Mouse (Mus musculus): Measurements from ENCODE around the gene Golm1. TPM values are rescaled to one million over a fixed set of nuclear protein-coding genes. Genes with fewer than 3 reads are reported as not detected.
"Not testable (repeated sequence)": the region's sequence is repeated elsewhere in the genome, so short reads cannot be mapped to it uniquely, and the experiment has no call there.

Gene Golm1
- polyA plus RNA-seq (2014; fragmentation: Nextera tagmentation; extraction: Ambion mirVana): 179 TPM in 2 replicates

DNA sequence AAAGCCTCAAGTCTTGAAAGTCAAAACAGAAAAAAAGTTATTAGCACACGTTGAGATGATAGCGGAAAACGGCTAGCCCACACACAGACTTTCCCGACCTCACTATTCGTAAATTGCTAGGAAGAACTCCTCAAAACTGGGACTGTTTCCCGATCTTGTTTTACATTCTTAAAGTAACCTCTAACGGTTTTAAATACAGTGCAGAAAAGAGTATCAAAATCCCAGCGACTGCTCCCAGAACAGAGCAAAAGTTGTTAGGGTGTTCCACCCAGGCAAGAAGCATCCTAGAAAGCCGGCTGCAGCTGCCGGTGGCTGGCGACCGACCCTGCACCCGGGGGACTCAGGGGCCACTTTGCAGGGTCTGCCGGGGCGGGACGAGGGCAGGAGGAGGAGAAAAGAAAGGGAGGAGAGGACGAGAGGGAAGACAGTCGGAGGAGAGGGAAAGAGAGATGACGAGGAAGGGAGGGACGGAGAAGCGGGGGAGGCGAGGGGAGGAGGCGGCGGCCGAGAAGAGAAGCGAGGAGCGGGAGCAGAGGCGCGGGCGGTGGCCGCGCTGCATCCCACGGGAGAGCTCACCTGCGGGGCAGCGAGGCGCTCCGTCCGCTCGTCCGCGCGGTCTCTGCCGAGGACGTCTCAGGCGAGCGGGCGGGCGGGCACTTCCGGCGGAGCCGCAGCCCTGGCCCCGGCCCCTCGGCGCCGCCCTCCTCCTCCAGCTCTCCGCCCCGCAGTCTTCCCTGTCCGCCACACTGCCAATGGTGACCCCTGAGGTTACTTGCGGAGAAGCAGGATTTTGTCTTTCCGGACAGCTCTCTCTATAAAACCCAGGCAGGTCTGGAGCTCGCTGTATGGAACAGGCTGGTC lies at the start of gene Golm1:
Gene Golm1, minus strand, starts transcription at position 661 of the 861 bp plus-strand sequence.
- Histone ChIP-seq H3K9me3 (ENCODE audit: control insufficient read depth, low read length) (no peaks in the 10 kb centered on the region), H3K36me3 (ENCODE audit: control insufficient read depth, insufficient read depth, low read length) (no peaks in the 10 kb centered on the region), H3K27ac (ENCODE audit: low read depth, low read length) (peak within 1 kb of the TSS; percentile 84), H3K9ac (ENCODE audit: low read length) (peak within 1 kb of the TSS; percentile 96), H3K4me3 (ENCODE audit: low read depth, low read length) (peak within 1 kb of the TSS; percentile 77), H3K27me3 (ENCODE audit: control insufficient read depth, insufficient read depth, low read length) (no peaks in the 10 kb centered on the region), H3K4me2 (peak within 1 kb of the TSS; percentile 73), H3K4me1 (ENCODE audit: control insufficient read depth, insufficient read depth, low read length) (peaks cover 15% of the 10 kb centered on the region)
- WGBS: under 1% methylated on average over 52 of the region's 61 CpGs
- peak; percentile 97 for DNase-seq (ENCODE audit: low spot score, missing footprints)
- ATAC-seq (ENCODE audit: low FRiP score): peak; percentile 93

DNA sequence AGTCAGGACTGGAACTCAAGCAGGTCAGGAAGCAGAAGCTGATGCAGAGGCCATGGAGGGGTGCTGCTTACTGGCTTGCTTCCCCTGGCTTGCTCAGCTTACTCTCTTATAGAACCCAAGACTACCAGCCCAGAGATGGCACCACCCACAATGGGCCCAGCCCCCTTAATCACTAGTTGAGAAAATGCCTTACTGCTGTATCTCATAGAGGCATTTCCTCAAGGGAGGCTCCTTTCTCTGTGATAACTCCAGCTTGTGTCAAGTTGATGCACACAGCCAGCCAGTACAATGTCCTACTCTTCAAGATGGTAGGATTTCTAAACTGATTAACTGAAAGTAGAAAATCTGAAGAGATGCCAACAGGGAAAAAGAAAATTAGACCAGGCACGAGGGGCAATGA lies 46.5 kb upstream of the Golm1 start:
- not testable (repeated sequence) for H3K9ac ChIP-seq (ENCODE audit: low read length); H3K9me3 ChIP-seq (ENCODE audit: control insufficient read depth, low read length); H3K27me3 ChIP-seq (ENCODE audit: control insufficient read depth, insufficient read depth, low read length); H3K4me2 ChIP-seq; DNase-seq (ENCODE audit: low spot score, missing footprints); H3K36me3 ChIP-seq (ENCODE audit: control insufficient read depth, insufficient read depth, low read length); H3K4me1 ChIP-seq (ENCODE audit: control insufficient read depth, insufficient read depth, low read length); ATAC-seq (ENCODE audit: low FRiP score); H3K27ac ChIP-seq (ENCODE audit: low read depth, low read length); H3K4me3 ChIP-seq (ENCODE audit: low read depth, low read length)
- WGBS: 89% methylated on average over 1 of the region's 1 CpGs

DNA sequence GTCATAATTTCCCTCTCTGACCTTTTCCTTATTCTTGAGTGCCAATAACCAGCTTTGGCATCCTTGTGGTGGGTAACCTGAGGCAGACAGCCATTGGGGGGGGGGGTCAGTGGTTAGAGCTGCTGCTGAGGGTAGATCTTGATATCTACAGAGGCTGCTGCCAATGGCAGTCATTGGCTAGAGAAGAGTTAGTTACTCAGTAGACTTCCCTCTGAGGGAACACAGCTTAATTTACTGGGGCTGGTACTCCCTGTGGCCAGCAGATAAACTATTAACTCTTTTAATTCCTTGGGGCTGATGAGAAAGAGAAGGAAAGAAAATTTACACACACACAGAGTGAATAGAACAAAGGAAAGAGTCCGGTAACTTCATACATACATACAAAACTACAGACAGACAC lies 43.9 kb upstream of the Golm1 start:
- no peak overlapping the region for H3K9ac ChIP-seq (ENCODE audit: low read length)
- no peaks in the 10 kb centered on the region for H3K27me3 ChIP-seq (ENCODE audit: control insufficient read depth, insufficient read depth, low read length)
- H3K36me3 ChIP-seq (ENCODE audit: control insufficient read depth, insufficient read depth, low read length): no peaks in the 10 kb centered on the region
- H3K27ac ChIP-seq (ENCODE audit: low read depth, low read length): no peak overlapping the region
- no peak for ATAC-seq (ENCODE audit: low FRiP score)
- no peaks in the 10 kb centered on the region for H3K9me3 ChIP-seq (ENCODE audit: control insufficient read depth, low read length)
- H3K4me3 ChIP-seq (ENCODE audit: low read depth, low read length): no peak overlapping the region
- WGBS: 89% methylated on average over 1 of the region's 1 CpGs
- H3K4me1 ChIP-seq (ENCODE audit: control insufficient read depth, insufficient read depth, low read length): no peaks in the 10 kb centered on the region
- peak; percentile 74 for DNase-seq (ENCODE audit: low spot score, missing footprints)
- H3K4me2 ChIP-seq: no peak overlapping the region

DNA sequence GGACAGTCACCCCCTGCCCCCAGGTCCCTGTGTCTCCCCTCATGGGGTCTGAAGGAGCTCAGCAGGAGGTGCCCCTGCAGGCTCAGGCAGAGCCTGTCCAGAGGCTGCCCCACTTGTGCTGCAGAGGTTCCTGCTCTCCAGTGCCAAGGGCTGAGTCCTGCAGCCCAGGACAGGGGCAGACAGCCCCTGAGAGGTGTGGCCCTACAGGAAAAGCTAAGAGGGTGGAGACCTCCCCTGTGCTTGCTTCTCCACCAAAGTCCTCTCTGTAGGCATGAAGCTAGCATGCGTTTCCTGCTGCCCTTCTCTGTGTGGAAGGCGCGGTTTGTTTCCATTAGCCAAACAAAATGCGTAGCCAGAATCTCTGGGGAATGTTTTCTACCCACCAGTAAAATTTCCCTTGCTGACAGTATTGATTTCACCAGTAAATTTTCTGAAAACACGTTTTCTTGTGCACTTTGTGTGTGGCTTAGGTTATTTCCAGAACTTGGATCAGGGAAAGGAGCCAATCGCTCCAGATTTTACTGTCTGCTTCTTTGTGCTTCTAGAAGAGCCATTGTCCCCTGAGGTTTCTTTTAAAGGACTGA lies 43.3 kb upstream of the Golm1 start:
- ATAC-seq (ENCODE audit: low FRiP score); H3K27me3 ChIP-seq (ENCODE audit: control insufficient read depth, insufficient read depth, low read length); H3K36me3 ChIP-seq (ENCODE audit: control insufficient read depth, insufficient read depth, low read length): not testable (repeated sequence)

DNA sequence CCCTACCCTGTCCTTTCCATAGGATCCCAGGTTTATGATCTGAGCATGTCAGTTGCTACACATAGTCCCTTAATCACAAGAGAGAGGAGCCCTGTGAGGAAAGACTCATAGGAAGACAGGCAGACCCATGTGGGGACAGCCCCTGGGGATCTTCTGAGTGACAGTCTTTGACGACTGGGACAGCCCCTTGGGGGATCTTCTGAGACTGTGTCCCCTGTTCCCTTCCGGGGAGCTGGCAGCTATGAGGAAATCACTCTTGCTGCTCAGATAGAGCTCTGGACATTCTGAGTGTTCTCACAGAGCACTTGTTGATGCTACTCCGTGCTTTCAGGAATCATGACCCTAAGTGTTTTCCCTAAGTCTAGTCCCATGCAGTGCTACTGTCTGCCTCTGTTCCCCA lies 38.1 kb upstream of the Golm1 start:
- Histone ChIP-seq H3K4me1 (ENCODE audit: control insufficient read depth, insufficient read depth, low read length) (no peaks in the 10 kb centered on the region), H3K4me2 (no peak overlapping the region), H3K9me3 (ENCODE audit: control insufficient read depth, low read length) (no peaks in the 10 kb centered on the region), H3K4me3 (ENCODE audit: low read depth, low read length) (no peak overlapping the region), H3K36me3 (ENCODE audit: control insufficient read depth, insufficient read depth, low read length) (no peaks in the 10 kb centered on the region), H3K27ac (ENCODE audit: low read depth, low read length) (no peak overlapping the region), H3K9ac (ENCODE audit: low read length) (no peak overlapping the region), H3K27me3 (ENCODE audit: control insufficient read depth, insufficient read depth, low read length) (no peaks in the 10 kb centered on the region)
- ATAC-seq (ENCODE audit: low FRiP score) (no peak), DNase-seq (ENCODE audit: low spot score, missing footprints) (no peak)
- 41% methylated on average over 3 of the region's 3 CpGs for whole genome bisulfite sequencing

More for the DNA sequence above, 43.3 kb upstream of the Golm1 start:
- 40% methylated on average over 6 of the region's 6 CpGs for WGBS
- not testable (repeated sequence) for H3K9me3 ChIP-seq (ENCODE audit: control insufficient read depth, low read length); H3K4me2 ChIP-seq; H3K4me3 ChIP-seq (ENCODE audit: low read depth, low read length); H3K9ac ChIP-seq (ENCODE audit: low read length); H3K27ac ChIP-seq (ENCODE audit: low read depth, low read length); H3K4me1 ChIP-seq (ENCODE audit: control insufficient read depth, insufficient read depth, low read length)
- peak; percentile 81 for DNase-seq (ENCODE audit: low spot score, missing footprints)

GRCm38 (mm10) chr13:59711984-59712383 lies 36.4 kb upstream of the Golm1 start, which contains the start of gene Spata31d1b:
Spata31d1b (plus strand) TSS chr13:59712284.
- H3K27ac ChIP-seq (ENCODE audit: low read depth, low read length); H3K4me2 ChIP-seq; DNase-seq (ENCODE audit: low spot score, missing footprints); H3K9me3 ChIP-seq (ENCODE audit: control insufficient read depth, low read length); H3K27me3 ChIP-seq (ENCODE audit: control insufficient read depth, insufficient read depth, low read length); H3K4me3 ChIP-seq (ENCODE audit: low read depth, low read length); H3K9ac ChIP-seq (ENCODE audit: low read length); ATAC-seq (ENCODE audit: low FRiP score); H3K4me1 ChIP-seq (ENCODE audit: control insufficient read depth, insufficient read depth, low read length); H3K36me3 ChIP-seq (ENCODE audit: control insufficient read depth, insufficient read depth, low read length): not testable (repeated sequence)
- WGBS: 76% methylated on average over 3 of the region's 3 CpGs

DNA sequence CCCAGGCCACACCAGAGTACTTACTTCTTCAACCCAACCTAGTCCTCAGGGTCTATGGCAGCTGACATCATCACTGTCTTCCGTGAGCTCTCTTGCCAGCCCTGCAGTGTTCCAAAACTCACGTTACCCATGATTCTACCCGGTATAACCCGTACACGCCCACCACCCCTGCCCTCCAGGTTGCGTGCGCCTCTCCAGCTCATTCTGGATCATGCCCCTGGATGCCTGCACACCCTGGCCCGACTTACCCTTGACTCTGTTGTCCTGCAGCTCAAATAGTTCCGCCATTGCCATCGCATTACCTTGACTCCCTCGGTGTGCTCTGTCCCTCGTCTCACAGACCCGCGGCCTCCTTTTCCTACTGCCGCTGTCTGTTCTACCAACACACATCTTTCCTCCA lies 34.6 kb upstream of the Golm1 start, which contains the start of gene Spata31d1a:
Gene Spata31d1a, minus strand, starts transcription at position 101 of the 400 bp plus-strand sequence.
- WGBS: 93% methylated on average over 15 of the region's 15 CpGs
- peak; percentile 84 for DNase-seq (ENCODE audit: low spot score, missing footprints)
- Histone ChIP-seq H3K4me3 (ENCODE audit: low read depth, low read length) (no peak within 1 kb of the TSS), H3K4me1 (ENCODE audit: control insufficient read depth, insufficient read depth, low read length) (no peaks in the 10 kb centered on the region), H3K36me3 (ENCODE audit: control insufficient read depth, insufficient read depth, low read length) (no peaks in the 10 kb centered on the region), H3K4me2 (no peak within 1 kb of the TSS), H3K9me3 (ENCODE audit: control insufficient read depth, low read length) (no peaks in the 10 kb centered on the region), H3K27ac (ENCODE audit: low read depth, low read length) (no peak within 1 kb of the TSS), H3K27me3 (ENCODE audit: control insufficient read depth, insufficient read depth, low read length) (no peaks in the 10 kb centered on the region), H3K9ac (ENCODE audit: low read length) (no peak within 1 kb of the TSS)
- ATAC-seq (ENCODE audit: low FRiP score): no peak

GRCm38 (mm10) chr13:59704562-59704961 lies 29.0 kb upstream of the Golm1 start:
- no peak for ATAC-seq (ENCODE audit: low FRiP score)
- Histone ChIP-seq H3K9ac (ENCODE audit: low read length) (no peak overlapping the region), H3K27me3 (ENCODE audit: control insufficient read depth, insufficient read depth, low read length) (no peaks in the 10 kb centered on the region), H3K36me3 (ENCODE audit: control insufficient read depth, insufficient read depth, low read length) (no peaks in the 10 kb centered on the region), H3K27ac (ENCODE audit: low read depth, low read length) (no peak overlapping the region), H3K4me1 (ENCODE audit: control insufficient read depth, insufficient read depth, low read length) (no peaks in the 10 kb centered on the region), H3K4me2 (no peak overlapping the region), H3K9me3 (ENCODE audit: control insufficient read depth, low read length) (no peaks in the 10 kb centered on the region), H3K4me3 (ENCODE audit: low read depth, low read length) (no peak overlapping the region)
- WGBS: 66% methylated on average over 12 of the region's 12 CpGs
- no peak for DNase-seq (ENCODE audit: low spot score, missing footprints)

DNA sequence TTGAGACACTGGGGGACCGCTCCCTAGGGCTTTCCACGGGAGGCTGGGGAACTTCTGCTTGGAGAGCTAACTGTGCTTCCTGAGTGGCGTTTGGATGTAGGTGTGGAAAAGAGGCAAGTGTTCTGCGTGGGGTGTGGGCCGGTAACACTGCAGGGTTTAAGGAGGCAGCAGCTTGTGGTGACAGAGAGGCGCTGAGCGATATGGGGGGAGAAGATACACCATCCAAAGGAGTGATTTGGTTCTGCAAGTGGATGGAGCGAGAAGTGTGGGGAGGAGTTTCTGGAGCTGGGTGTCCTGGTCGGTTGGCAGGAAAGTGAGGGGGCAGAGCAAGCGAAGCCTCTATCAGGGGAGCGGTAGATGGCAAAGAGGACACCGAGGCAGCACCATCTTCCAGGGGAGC lies 27.9 kb upstream of the Golm1 start:
- 84% methylated on average over 12 of the region's 12 CpGs for WGBS
- Histone ChIP-seq H3K9ac (ENCODE audit: low read length) (no peak overlapping the region), H3K4me1 (ENCODE audit: control insufficient read depth, insufficient read depth, low read length) (no peaks in the 10 kb centered on the region), H3K27me3 (ENCODE audit: control insufficient read depth, insufficient read depth, low read length) (no peaks in the 10 kb centered on the region), H3K4me3 (ENCODE audit: low read depth, low read length) (no peak overlapping the region), H3K9me3 (ENCODE audit: control insufficient read depth, low read length) (no peaks in the 10 kb centered on the region), H3K36me3 (ENCODE audit: control insufficient read depth, insufficient read depth, low read length) (no peaks in the 10 kb centered on the region), H3K4me2 (no peak overlapping the region), H3K27ac (ENCODE audit: low read depth, low read length) (no peak overlapping the region)
- no peak for ATAC-seq (ENCODE audit: low FRiP score)
- DNase-seq (ENCODE audit: low spot score, missing footprints): no peak

All from midbrain, embryonic 11.5 days (tissue).